Mouse (Mus musculus) ES-Bruce4 (cell line): Measurements from ENCODE around the gene Mrpl20. TPM values are rescaled to one million over a fixed set of nuclear protein-coding genes. Genes with fewer than 3 reads are reported as not detected.
A peak's percentile ranks its signal among the peaks of the same experiment; 100 is the strongest.

ENCODE experiments used
- H3K27ac ChIP-seq: 2 replicates; pipeline ENCODE4 v1.5.1; 2012; ENCODE audit warnings: low read length, inconsistent platforms; ENCODE audit not compliant: insufficient read depth
- H3K27me3 ChIP-seq: 2 replicates; pipeline ENCODE4 v1.6.1; 2012; ENCODE audit warnings: mild to moderate bottlenecking, low read length, inconsistent platforms; ENCODE audit not compliant: control insufficient read depth, poor library complexity, insufficient read depth, severe bottlenecking
- H3K36me3 ChIP-seq: 2 replicates; pipeline ENCODE4 v1.6.1; 2012; ENCODE audit warnings: inconsistent platforms, mild to moderate bottlenecking, low read length, moderate library complexity; ENCODE audit not compliant: control insufficient read depth, poor library complexity, insufficient read depth, severe bottlenecking
- H3K4me1 ChIP-seq: one replicate; pipeline ENCODE4 v1.8.1; 2011; ENCODE audit warnings: low read length; ENCODE audit not compliant: control insufficient read depth, insufficient read depth
- H3K4me3 ChIP-seq: 2 replicates; pipeline ENCODE4 v1.5.1; 2011; ENCODE audit warnings: low read depth, mild to moderate bottlenecking, low read length
- H3K9ac ChIP-seq: 2 replicates; pipeline ENCODE4 v1.6.1; 2012; ENCODE audit warnings: low read depth, mild to moderate bottlenecking, inconsistent platforms; ENCODE audit not compliant: poor library complexity, severe bottlenecking
- H3K9me3 ChIP-seq: replicated peaks from 2 replicates; pipeline ENCODE4 v1.6.1; 2012; ENCODE audit warnings: mild to moderate bottlenecking, low read length, inconsistent platforms; ENCODE audit not compliant: control insufficient read depth, poor library complexity, insufficient read depth, severe bottlenecking
- CTCF ChIP-seq: IDR thresholded peaks from one replicate; pipeline ENCODE4 v1.8.1; 2011; ENCODE audit warnings: low read depth, low read length
- EP300 ChIP-seq: IDR thresholded peaks from 2 replicates; pipeline ENCODE4 v1.6.1; 2011; ENCODE audit warnings: low read depth, low read length; ENCODE audit not compliant: insufficient read depth
- POLR2A ChIP-seq: IDR thresholded peaks from one replicate; pipeline ENCODE4 v1.8.1; 2011; ENCODE audit warnings: low read length; ENCODE audit not compliant: insufficient read depth
- polyA plus RNA-seq: library from polyadenylated mRNA; stranded (reverse); fragments of >200 nt; gene quantifications from 2 replicates; pipeline ENCODE4 v1.2.4, GENCODE M21; 2011; ENCODE audit warnings: low read depth; ENCODE audit not compliant: missing spikeins, insufficient read depth, insufficient read length

Gene Mrpl20
- polyA plus RNA-seq, 1 experiment = 82.8 TPM

DNA sequence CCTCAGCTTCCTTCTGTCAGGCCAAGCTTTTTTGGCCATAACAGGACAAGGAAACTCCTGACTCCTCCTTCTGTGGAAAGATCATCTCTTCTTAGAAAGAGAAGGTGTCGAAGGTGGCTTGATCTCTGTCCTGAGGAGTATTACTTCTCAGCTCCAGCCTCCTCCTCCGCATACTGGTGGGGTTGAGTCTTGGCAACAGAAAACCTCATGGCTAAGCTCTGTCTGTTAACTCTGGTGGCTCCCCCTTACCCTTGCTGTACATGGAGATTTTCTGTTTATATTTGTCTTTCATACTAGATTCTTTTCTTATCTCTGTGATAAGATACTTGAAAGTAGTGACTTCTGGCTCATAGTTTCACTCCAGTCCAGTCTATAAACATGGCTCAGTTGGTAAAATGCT is 8.9 kb upstream of the Mrpl20 start:
- no peaks in the 10 kb centered on the region for H3K9me3 ChIP-seq
- H3K9ac ChIP-seq = no peak overlapping the region

DNA sequence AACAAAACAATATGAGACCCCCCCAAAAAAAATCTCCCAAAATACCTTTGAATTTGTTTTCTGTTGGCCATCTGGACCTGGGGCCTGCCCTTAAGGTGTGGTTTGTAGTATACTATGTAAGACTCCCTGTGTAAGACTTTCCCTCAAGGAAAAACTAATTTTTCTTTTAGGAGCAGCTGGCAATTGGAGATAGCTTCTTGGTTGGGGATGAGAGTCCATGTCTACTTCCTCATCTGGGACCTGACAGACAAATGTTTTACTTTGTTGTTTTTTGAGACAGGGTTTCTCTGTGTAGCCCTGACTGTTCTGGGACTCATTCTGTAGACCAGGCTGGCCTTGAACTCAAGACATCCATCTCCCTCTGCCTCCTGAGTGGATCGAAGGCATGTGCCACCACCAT is 603 bp upstream of the Mrpl20 start:
- Histone ChIP-seq H3K9ac (no peak overlapping the region), H3K4me1 (no peaks in the 10 kb centered on the region), H3K4me3 (no peak overlapping the region), H3K36me3 (peaks cover 5% of the 10 kb centered on the region), H3K27me3 (no peaks in the 10 kb centered on the region), H3K27ac (peak overlapping the region; percentile 47; the same call in 1 of the 2 replicates), H3K9me3 (no peaks in the 10 kb centered on the region)
- TF ChIP-seq POLR2A = no peak
- TF ChIP-seq EP300 = no peak
- TF ChIP-seq CTCF = no peak

More for the DNA sequence above, 8.9 kb upstream of the Mrpl20 start:
- H3K4me1 ChIP-seq = no peaks in the 10 kb centered on the region
- H3K27ac ChIP-seq = no peak overlapping the region
- H3K27me3 ChIP-seq = no peaks in the 10 kb centered on the region
- TF ChIP-seq POLR2A (no peak), CTCF (no peak), EP300 (no peak)
- no peak overlapping the region for H3K4me3 ChIP-seq
- H3K36me3 ChIP-seq = no peaks in the 10 kb centered on the region

DNA sequence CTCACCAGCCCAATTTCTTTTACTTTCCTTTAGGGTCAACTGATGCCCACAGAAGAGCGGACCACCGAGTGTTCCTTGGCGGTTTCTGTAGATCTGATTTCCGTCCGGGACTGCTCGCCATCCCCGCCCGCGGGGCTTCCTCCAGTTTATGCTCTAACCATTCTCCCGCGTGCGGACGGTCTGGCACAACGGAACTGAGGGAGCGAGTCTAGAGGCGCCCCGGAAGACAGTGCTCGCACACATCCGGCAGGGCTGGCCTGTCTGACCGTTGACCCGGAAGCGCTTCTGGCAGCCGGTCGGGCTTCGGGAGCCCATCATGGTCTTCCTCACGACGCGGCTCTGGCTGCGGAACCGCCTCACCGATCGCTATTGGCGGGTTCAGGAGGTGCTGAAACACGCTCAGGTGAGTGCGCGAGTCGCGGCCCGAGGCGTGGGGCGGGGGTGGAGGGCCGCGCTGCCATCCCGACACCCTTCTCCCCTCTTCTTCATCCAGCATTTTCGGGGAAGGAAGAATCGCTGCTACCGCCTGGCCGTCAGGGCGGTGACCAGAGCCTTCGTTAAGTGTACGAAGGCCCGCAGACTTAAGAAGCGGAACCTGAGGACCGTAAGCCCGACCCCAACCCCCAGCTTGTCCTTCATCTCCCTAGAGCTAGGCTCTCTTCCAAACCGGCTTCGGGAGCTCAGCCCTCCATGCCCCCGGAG is 813 bp downstream of the Mrpl20 start:
- peak overlapping the region; percentile 77 for H3K9ac ChIP-seq
- H3K36me3 ChIP-seq = peaks cover 17% of the 10 kb centered on the region
- H3K4me1 ChIP-seq = no peaks in the 10 kb centered on the region
- H3K27ac ChIP-seq = no peak overlapping the region
- no peaks in the 10 kb centered on the region for H3K27me3 ChIP-seq
- no peaks in the 10 kb centered on the region for H3K9me3 ChIP-seq
- TF ChIP-seq POLR2A = no peak
- no peak for TF ChIP-seq EP300
- TF ChIP-seq CTCF = no peak
- peak overlapping the region; percentile 87 for H3K4me3 ChIP-seq

DNA sequence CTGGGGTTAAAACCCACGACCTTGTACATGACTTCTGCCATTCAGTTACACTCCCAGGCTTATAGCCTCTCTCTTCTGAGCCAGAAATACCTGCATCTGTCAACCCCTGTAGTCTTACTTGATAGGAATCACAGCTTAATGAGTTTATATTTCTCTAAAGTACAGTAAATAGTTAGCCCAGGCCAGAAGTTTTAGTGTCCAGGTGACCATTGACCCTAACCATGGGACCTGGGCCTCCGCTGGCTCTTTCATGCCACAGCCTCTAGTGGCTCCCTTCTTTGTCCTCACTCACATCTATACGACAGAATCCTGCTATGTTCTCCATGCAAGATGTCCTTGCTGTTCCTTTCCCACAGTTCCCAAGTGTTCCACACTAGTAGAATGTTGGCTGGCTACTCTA is 5.2 kb downstream of the Mrpl20 start:
- no peaks in the 10 kb centered on the region for H3K9me3 ChIP-seq
- H3K4me1 ChIP-seq = no peaks in the 10 kb centered on the region
- H3K27ac ChIP-seq = no peak overlapping the region
- no peak overlapping the region for H3K4me3 ChIP-seq
- no peak overlapping the region for H3K9ac ChIP-seq
- TF ChIP-seq POLR2A (no peak), EP300 (no peak), CTCF (no peak)
- no peaks in the 10 kb centered on the region for H3K27me3 ChIP-seq
- H3K36me3 ChIP-seq = peaks cover 36% of the 10 kb centered on the region

DNA sequence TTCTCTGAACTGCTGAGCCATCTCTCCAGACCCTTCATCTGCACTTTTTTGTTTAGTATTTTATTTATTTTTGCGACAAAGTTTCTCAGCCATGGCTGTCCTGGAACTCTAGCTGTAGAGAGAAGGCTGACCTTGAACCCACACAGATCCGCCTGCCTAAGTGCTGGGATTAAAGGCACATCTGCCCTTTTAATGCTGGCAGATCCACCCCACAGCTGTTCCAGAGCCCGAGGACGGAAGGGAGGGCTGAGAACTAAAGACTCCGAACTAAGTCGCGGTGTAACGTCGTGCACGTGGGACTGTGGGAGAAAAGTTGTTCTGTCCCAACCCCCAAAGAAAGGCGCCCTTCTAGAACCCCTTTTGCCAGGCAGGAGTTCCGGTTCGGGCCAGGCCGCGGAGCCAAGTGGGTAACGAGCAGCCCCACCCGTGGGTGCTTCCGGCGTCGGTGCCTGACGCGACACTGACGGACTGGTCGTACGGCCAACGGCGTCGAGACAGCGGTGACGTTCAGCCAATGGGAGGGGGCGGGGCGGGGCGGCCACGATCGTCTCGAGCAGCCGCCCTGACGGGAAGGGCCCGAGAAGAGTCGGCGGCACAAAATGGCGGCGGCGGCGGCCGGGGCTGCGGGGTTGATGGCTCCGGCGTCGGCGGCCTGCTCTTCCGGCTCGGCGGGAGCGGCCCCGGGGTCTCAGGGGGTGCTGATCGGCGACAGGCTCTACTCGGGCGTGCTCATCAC is 9.4 kb downstream of the Mrpl20 start, which contains the start of gene Ccnl2:
Gene Ccnl2, plus strand, starts transcription at position 561 of the 736 bp plus-strand sequence.
- peak within 1 kb of the TSS; percentile 94 for H3K9ac ChIP-seq
- H3K4me3 ChIP-seq = peak within 1 kb of the TSS; percentile 100
- H3K27me3 ChIP-seq = no peaks in the 10 kb centered on the region
- H3K27ac ChIP-seq = peak within 1 kb of the TSS; percentile 55
- no peaks in the 10 kb centered on the region for H3K9me3 ChIP-seq
- no peaks in the 10 kb centered on the region for H3K4me1 ChIP-seq
- no peak for TF ChIP-seq POLR2A
- no peak for TF ChIP-seq EP300
- no peak for TF ChIP-seq CTCF
- H3K36me3 ChIP-seq = peaks cover 65% of the 10 kb centered on the region
